Mouse (Mus musculus) forebrain, embryonic 14.5 days (tissue): ENCODE data around the gene Gm28374. TPM values are rescaled to one million over a fixed set of nuclear protein-coding genes. Genes with fewer than 3 reads are reported as not detected.

ENCODE experiments used
- ATAC-seq: fragments of 200-750 bp; cut with Nextera tagmentation; 2 replicates; pipeline ENCODE4 v1.8.0; 2017; ENCODE audit warnings: mild to moderate bottlenecking, moderate library complexity
- DNase-seq: peaks from one replicate; pipeline ENCODE4 v3.0.0-alpha.2; 2015; ENCODE audit warnings: low spot score
- H3K27ac ChIP-seq: fragments of 300-500 bp; sonication (generic); 2 replicates; pipeline ENCODE4 v1.5.1; 2014; ENCODE audit warnings: low read depth, mild to moderate bottlenecking, control low read depth, low read length, moderate library complexity
- H3K27me3 ChIP-seq: fragments of 300-500 bp; sonication (generic); replicated peaks from 2 replicates; pipeline ENCODE4 v1.6.1; 2014; ENCODE audit warnings: low read length, control low read depth, mixed read lengths; ENCODE audit not compliant: control insufficient read depth, insufficient read depth
- H3K36me3 ChIP-seq: fragments of 300-500 bp; sonication (generic); 2 replicates; pipeline ENCODE4 v1.6.1; 2014; ENCODE audit warnings: low read length, control low read depth; ENCODE audit not compliant: control insufficient read depth, insufficient read depth
- H3K4me1 ChIP-seq: fragments of 300-500 bp; sonication (generic); 2 replicates; pipeline ENCODE4 v1.6.1; 2014; ENCODE audit warnings: antibody characterized with exemption, low read length, control low read depth; ENCODE audit not compliant: control insufficient read depth, insufficient read depth
- H3K4me2 ChIP-seq: fragments of 300-500 bp; sonication (generic); 2 replicates; pipeline ENCODE4 v1.6.1; 2014; ENCODE audit warnings: mild to moderate bottlenecking, control low read depth, low read length
- H3K4me3 ChIP-seq: fragments of 300-500 bp; sonication (generic); 2 replicates; pipeline ENCODE4 v1.5.1; 2014; ENCODE audit warnings: low read depth, low read length, control low read depth
- H3K9ac ChIP-seq: fragments of 300-500 bp; sonication (generic); 2 replicates; pipeline ENCODE4 v1.6.1; 2014; ENCODE audit warnings: mild to moderate bottlenecking, low read length, control low read depth, moderate library complexity
- H3K9me3 ChIP-seq: fragments of 300-500 bp; sonication (generic); replicated peaks from 2 replicates; pipeline ENCODE4 v1.6.1; 2016; ENCODE audit warnings: low read length, control low read depth, mixed read lengths; ENCODE audit not compliant: control insufficient read depth
- WGBS: fragments of 180-500 bp; shearing (Covaris S2); extraction: QIAGEN DNeasy Blood & Tissue Kit; methylation state at CpG from one replicate; pipeline ENCODE4 v1.1.7; 2014; 5-methylcytosine and 5-hydroxymethylcytosine counted together
- polyA plus RNA-seq: library from polyadenylated mRNA; unstranded; fragments of >200 nt; fragmentation: Nextera tagmentation; extraction: Ambion mirVana; gene quantifications from 2 replicates; pipeline ENCODE4 v1.2.1, GENCODE M21; 2014

Gene Gm28374
- polyA plus RNA-seq, 1 experiment from 2014 or later, result 1.4 TPM

DNA sequence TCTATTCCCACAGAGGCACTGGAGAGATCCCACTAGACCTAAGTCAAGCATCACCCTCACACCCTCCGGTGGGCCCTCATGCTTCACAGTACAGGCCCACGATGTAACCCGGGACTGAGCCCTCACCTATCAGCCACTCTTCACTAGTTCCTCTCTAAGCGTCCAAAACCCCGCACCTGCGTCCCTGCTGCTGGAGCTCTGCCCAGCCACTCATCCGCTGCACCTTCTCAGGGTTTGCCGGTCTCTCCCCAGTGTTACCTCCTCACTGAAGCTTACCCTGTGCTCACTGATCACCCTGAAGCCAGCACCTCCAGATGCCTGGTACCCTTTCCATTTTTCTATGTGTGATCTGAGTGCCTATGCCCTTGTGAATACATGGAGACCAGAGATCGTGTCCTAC is 39.8 kb downstream of the Gm28374 start:
- no peak overlapping the region for H3K4me3 ChIP-seq

DNA sequence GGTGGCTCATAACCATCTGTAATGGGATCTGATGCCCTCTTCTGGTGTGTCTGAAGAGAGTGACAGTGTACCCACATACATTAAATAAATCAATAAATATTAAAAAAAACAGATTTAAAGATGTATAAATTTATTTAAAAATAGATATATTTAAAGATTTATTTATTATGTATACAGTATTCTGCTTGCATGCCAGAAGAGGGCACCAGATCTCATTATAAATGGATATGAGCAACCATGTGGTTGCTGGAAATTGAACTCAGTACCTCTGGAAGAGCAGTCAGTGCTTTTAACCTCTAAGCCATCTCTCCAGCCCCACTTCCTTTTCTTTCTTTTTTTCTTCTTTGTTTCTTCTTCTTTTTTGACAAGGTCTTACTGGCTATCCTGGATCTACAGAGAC is 42.1 kb downstream of the Gm28374 start:
- Histone ChIP-seq H3K9ac (no peak overlapping the region), H3K4me2 (no peak overlapping the region), H3K4me3 (no peak overlapping the region), H3K27ac (no peak overlapping the region), H3K27me3 (no peaks in the 10 kb centered on the region), H3K9me3 (no peaks in the 10 kb centered on the region), H3K36me3 (no peaks in the 10 kb centered on the region), H3K4me1 (no peaks in the 10 kb centered on the region)
- DNase-seq, result no peak
- ATAC-seq, result no peak

More for the DNA sequence above, 39.8 kb downstream of the Gm28374 start:
- H3K4me1 ChIP-seq, result peaks cover 7% of the 10 kb centered on the region
- whole genome bisulfite sequencing, result 84% methylated on average over 9 of the region's 9 CpGs
- no peak for ATAC-seq
- DNase-seq, result no peak
- H3K4me2 ChIP-seq, result no peak overlapping the region
- H3K27me3 ChIP-seq, result no peaks in the 10 kb centered on the region
- no peaks in the 10 kb centered on the region for H3K9me3 ChIP-seq
- no peak overlapping the region for H3K27ac ChIP-seq
- no peak overlapping the region for H3K9ac ChIP-seq
- no peaks in the 10 kb centered on the region for H3K36me3 ChIP-seq

DNA sequence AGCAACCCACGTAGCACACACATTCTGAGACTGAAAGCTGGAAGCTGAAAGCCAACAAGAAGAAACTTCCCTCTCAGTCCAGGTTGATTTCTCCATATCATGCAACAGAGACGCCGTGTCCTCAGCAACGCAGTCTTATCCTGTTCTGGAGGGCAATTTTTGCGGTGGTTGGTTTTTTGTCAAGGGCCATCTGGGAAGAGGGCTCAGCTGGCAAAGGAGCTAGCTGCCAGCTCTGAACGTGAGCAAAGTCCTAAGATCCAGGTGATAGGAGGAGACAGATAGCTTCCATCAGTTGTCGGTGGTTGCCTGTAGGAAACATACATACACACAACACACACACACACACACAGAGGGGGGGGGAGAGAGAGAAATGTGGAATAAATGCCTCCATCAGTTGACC is 43.7 kb downstream of the Gm28374 start:
- Histone ChIP-seq H3K4me1 (no peaks in the 10 kb centered on the region), H3K9ac (no peak overlapping the region), H3K4me2 (no peak overlapping the region), H3K36me3 (no peaks in the 10 kb centered on the region), H3K27ac (no peak overlapping the region), H3K9me3 (no peaks in the 10 kb centered on the region), H3K4me3 (no peak overlapping the region), H3K27me3 (no peaks in the 10 kb centered on the region)
- ATAC-seq (no peak), DNase-seq (no peak)
- 81% methylated on average over 7 of the region's 7 CpGs for WGBS

DNA sequence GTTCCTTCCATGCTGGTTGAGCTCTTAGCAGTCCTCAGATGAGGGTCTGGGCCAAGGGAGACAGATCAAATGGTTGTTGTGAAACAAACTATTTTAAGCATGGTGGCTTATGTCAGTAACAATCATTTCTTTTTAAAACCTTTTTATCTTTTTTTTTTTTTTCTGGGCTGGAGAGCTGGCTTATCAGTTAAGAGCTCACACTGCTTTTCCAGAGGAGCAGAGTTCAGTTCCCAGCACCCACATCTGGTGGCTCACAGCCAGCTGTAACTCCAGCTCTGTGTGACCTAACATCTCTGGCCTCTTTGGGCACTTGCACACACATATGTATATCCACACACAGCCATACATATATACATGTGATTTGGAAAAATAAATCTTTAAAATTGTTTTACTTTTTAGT is 44.4 kb downstream of the Gm28374 start:
- Histone ChIP-seq H3K36me3 (no peaks in the 10 kb centered on the region), H3K4me3 (no peak overlapping the region), H3K27ac (no peak overlapping the region), H3K9me3 (no peaks in the 10 kb centered on the region), H3K9ac (no peak overlapping the region), H3K4me2 (no peak overlapping the region), H3K4me1 (no peaks in the 10 kb centered on the region), H3K27me3 (no peaks in the 10 kb centered on the region)
- DNase-seq, result no peak
- ATAC-seq, result no peak

DNA sequence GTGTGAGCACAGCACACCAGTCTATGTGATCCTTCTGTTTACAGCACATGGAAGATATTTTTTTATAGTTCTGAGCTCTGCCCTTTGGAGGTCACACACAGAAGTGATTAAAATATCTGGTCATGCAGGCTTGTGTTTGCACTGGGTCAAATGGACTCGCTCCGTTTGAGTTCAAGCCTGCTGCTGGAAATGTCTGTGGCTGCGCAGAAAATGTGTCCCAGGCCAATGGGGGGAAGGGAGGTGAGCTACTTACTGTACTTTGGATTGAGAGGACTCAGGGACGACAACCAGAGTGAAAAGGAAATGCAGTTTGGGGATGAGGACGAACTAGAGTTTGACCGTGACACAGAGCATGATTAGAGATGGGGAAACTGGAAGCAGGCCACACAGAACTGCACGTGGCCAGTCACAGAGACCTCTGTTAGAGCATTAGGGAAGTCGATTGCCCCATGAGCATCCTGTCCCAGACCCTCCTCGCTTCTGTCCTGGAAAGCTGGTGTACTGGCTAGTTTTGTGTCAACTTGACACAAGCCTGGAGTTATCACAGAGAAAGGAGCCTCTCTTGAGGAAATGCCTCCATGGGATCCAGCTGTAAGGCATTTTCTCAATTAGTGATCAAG is 46.0 kb downstream of the Gm28374 start:
- 81% methylated on average over 9 of the region's 9 CpGs for WGBS
- H3K27me3 ChIP-seq, result no peaks in the 10 kb centered on the region
- H3K9ac ChIP-seq, result no peak overlapping the region
- H3K4me1 ChIP-seq, result no peaks in the 10 kb centered on the region
- H3K4me3 ChIP-seq, result no peak overlapping the region
- H3K9me3 ChIP-seq, result no peaks in the 10 kb centered on the region
- H3K36me3 ChIP-seq, result no peaks in the 10 kb centered on the region
- no peak overlapping the region for H3K27ac ChIP-seq
- ATAC-seq (no peak), DNase-seq (no peak)
- H3K4me2 ChIP-seq, result no peak overlapping the region

DNA sequence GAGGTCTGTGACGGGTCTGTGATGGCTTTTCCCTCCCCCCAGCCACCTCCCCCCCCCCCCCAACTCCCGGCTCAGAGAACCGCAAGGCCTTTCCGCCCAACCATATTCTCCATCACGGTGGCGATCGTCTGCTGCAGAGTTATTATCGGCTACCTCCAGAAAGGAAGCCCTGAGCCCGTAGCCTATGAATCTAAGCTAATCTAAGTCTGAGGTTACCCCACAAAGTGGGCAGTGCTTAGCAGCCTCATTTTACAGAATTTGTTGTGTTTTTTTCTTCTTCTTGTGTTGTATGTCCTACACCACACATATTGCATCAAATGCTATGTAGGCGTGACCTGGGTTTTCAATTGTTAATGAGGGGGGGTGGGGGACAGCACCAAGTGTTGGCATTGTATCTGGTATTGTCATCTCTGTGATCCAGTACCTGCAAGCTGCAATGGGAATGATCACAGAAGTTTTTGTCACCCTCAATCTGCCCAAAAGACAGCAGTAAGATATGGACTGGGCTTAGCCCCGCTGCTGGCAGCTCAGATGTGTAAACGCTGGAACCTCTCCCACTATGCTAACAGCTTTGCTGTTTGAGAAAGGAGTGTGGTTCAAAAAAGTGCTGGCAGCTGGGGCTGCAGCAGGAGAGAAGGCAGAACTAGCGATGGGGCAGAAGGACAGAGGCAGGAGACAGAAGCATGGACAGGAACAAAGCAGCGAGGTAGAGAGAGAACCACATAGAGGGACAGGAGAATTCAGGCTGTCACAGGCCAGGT is 51.4 kb downstream of the Gm28374 start:
- H3K27me3 ChIP-seq, result no peaks in the 10 kb centered on the region
- no peak overlapping the region for H3K9ac ChIP-seq
- H3K9me3 ChIP-seq, result no peaks in the 10 kb centered on the region
- H3K36me3 ChIP-seq, result no peaks in the 10 kb centered on the region
- ATAC-seq, result no peak
- H3K4me2 ChIP-seq, result no peak overlapping the region
- H3K27ac ChIP-seq, result no peak overlapping the region
- H3K4me3 ChIP-seq, result no peak overlapping the region
- H3K4me1 ChIP-seq, result no peaks in the 10 kb centered on the region
- no peak for DNase-seq
- WGBS, result 74% methylated on average over 14 of the region's 14 CpGs

DNA sequence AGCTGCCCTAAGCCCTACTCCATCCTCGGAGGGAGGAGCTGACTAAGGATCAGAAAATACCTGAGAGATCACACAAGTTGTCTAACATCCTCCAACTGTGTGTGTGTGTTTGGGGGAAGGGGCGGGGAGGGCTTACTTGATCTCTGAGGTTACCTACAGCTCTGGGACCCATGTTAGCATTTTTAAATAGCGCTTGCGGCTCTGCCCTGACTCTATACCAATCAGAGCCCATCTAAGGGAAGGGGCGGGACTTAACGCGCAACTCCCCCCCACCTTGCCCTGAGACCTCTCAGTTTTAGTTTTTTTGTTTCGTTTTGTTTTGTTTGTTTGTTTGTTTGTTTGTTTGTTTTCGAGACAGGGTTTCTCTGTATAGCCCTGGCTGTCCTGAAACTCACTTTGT is 52.6 kb downstream of the Gm28374 start:
- Histone ChIP-seq H3K4me1 (no peaks in the 10 kb centered on the region), H3K9me3 (no peaks in the 10 kb centered on the region), H3K36me3 (no peaks in the 10 kb centered on the region), H3K4me2 (no peak overlapping the region), H3K27me3 (no peaks in the 10 kb centered on the region), H3K4me3 (no peak overlapping the region), H3K9ac (no peak overlapping the region), H3K27ac (no peak overlapping the region)
- ATAC-seq (no peak), DNase-seq (no peak)
- 80% methylated on average over 9 of the region's 9 CpGs for WGBS

DNA sequence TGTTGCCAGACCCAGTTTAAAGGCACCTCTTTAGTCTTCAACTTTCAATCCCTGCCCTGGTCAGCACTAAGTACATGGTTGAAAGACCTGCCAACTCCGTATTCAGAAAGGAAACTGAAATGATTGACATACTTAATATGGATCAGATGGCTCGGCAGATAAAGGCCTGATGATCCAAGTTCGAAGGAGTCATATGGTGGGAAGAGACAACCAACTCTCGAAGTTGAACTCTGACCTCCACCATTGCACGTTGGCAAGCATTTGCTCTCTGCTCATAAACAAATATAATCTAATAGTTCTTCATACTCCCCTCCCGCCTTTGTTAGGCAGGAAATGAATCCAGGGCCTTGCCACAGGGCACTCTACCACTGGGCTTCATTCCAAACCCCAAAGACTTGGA is 53.1 kb downstream of the Gm28374 start:
- Histone ChIP-seq H3K4me1 (no peaks in the 10 kb centered on the region), H3K9ac (no peak overlapping the region), H3K27ac (no peak overlapping the region), H3K36me3 (no peaks in the 10 kb centered on the region), H3K27me3 (no peaks in the 10 kb centered on the region), H3K4me3 (no peak overlapping the region), H3K4me2 (no peak overlapping the region), H3K9me3 (no peaks in the 10 kb centered on the region)
- 91% methylated on average over 6 of the region's 6 CpGs for WGBS
- no peak for DNase-seq
- no peak for ATAC-seq
